Mouse (Mus musculus) G1E (cell line): ENCODE data around the gene Bnip1. TPM values are rescaled to one million over a fixed set of nuclear protein-coding genes. Genes with fewer than 3 reads are reported as not detected.

Experiments used
- ATAC-seq: 2 replicates; pipeline ENCODE4 v1.8.0; 2016; ENCODE audit warnings: mild to moderate bottlenecking; ENCODE audit not compliant: insufficient number of reproducible peaks, poor library complexity, low FRiP score, severe bottlenecking; ENCODE audit errors: extremely low read depth
- DNase-seq: peaks from one replicate; pipeline ENCODE4 v3.0.0; 2012; ENCODE audit warnings: low spot score
- H3K27me3 ChIP-seq: 2 replicates; pipeline ENCODE4 v1.6.1; 2012; ENCODE audit warnings: mild to moderate bottlenecking, low read length, inconsistent platforms; ENCODE audit not compliant: insufficient read depth
- H3K36me3 ChIP-seq: replicated peaks from 2 replicates; pipeline ENCODE3; 2012; ENCODE audit warnings: mild to moderate bottlenecking, inconsistent platforms
- H3K4me1 ChIP-seq: 2 replicates; pipeline ENCODE4 v1.6.1; 2012; ENCODE audit warnings: low read depth, low read length, inconsistent platforms, mixed read lengths; ENCODE audit not compliant: insufficient read depth
- H3K4me3 ChIP-seq: 2 replicates; pipeline ENCODE4 v1.5.1; 2012; ENCODE audit warnings: low read depth, mild to moderate bottlenecking, inconsistent platforms, low read length, moderate library complexity, mixed read lengths
- H3K9me3 ChIP-seq: replicated peaks from 2 replicates; pipeline ENCODE4 v1.6.1; 2012; ENCODE audit warnings: inconsistent platforms
- CTCF ChIP-seq: IDR thresholded peaks from 2 replicates; pipeline ENCODE4 v1.5.1; 2012; ENCODE audit warnings: low read depth, low read length, inconsistent platforms, mixed read lengths
- GATA1 ChIP-seq: IDR thresholded peaks from 2 replicates; pipeline ENCODE4 v1.6.1; 2012; ENCODE audit warnings: borderline replicate concordance, low read length, inconsistent platforms, mixed read lengths
- GATA2 ChIP-seq: IDR thresholded peaks from 2 replicates; pipeline ENCODE4 v1.6.1; 2012; ENCODE audit warnings: low read depth, low read length, inconsistent platforms, borderline replicate concordance
- POLR2AphosphoS5 ChIP-seq: IDR thresholded peaks from 2 replicates; pipeline ENCODE4 v1.6.1; 2012; ENCODE audit warnings: low read depth, low read length, inconsistent platforms; ENCODE audit not compliant: insufficient replicate concordance
- TAL1 ChIP-seq: conservative IDR thresholded peaks from 2 replicates; pipeline ENCODE4 v1.6.1; 2012; ENCODE audit warnings: low read depth, low read length, inconsistent platforms, mixed read lengths
- polyA plus RNA-seq: library from polyadenylated mRNA; stranded (reverse); fragments of >175 nt; gene quantifications from 2 replicates; pipeline ENCODE4 v1.2.3, GENCODE M21; 2012
- total RNA-seq, 2 experiments: library from RNA; stranded (forward) in 1 of 2; stranded (reverse) in 1 of 2; fragments of 200-1000 nt in 1 of 2; fragments of >200 nt in 1 of 2; fragmentation: Nextera tagmentation in 1 of 2; gene quantifications; 2 replicates each; pipeline ENCODE4 v1.2.3; 2014 to 2017

Gene Bnip1
- total and polyA plus RNA-seq, 3 experiments, result 32.1 to 55.9 (median 42.2) TPM

GRCm38 (mm10) chr17:26791580-26791979, 10.7 kb downstream of the Bnip1 start:
- Histone ChIP-seq H3K9me3 (no peaks in the 10 kb centered on the region), H3K27me3 (no peaks in the 10 kb centered on the region), H3K36me3 (peaks cover 70% of the 10 kb centered on the region), H3K4me3 (no peak overlapping the region), H3K4me1 (peaks cover 24% of the 10 kb centered on the region)
- ATAC-seq (no peak), DNase-seq (no peak)
- TF ChIP-seq GATA2 (no peak), POLR2AphosphoS5 (no peak), GATA1 (no peak), TAL1 (no peak), CTCF (no peak)

DNA sequence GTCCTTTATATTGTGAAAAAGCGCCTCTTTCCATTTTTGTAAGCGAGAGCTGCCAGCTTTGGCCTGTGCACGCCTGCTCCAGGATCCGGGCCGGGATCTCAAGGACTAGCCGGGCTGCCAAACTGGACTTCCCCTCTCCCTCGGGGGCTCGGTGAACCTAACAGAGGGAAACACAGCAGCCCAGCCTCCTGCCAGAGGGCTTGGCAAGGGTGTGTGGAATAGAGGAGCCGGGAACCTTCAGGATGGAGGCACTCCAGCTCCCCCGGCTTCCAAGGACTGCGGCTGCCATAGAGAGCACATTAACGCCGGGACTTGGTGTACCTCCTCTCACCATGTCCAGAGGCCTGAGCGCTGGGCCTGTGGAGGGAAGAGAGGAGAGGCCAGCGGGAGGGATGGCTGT, 11.2 kb downstream of the Bnip1 start:
- H3K36me3 ChIP-seq, result peaks cover 65% of the 10 kb centered on the region

GRCm38 (mm10) chr17:26793068-26793765, 12.4 kb downstream of the Bnip1 start:
- H3K27me3 ChIP-seq, result peaks cover 6% of the 10 kb centered on the region; the same call in 1 of the 2 replicates
- peaks cover 20% of the 10 kb centered on the region for H3K4me1 ChIP-seq
- DNase-seq, result no peak
- H3K36me3 ChIP-seq, result peaks cover 56% of the 10 kb centered on the region
- TF ChIP-seq POLR2AphosphoS5 (0 out of 2 replicates have a peak, but pooled peaks have one; percentile 35), TAL1 (no peak)
- no peak for ATAC-seq
- H3K9me3 ChIP-seq, result no peaks in the 10 kb centered on the region
- H3K4me3 ChIP-seq, result no peak overlapping the region

More for the DNA sequence above, 11.2 kb downstream of the Bnip1 start:
- Histone ChIP-seq H3K27me3 (no peaks in the 10 kb centered on the region), H3K9me3 (no peaks in the 10 kb centered on the region), H3K4me3 (no peak overlapping the region), H3K4me1 (peaks cover 20% of the 10 kb centered on the region)
- ATAC-seq, result no peak
- no peak for DNase-seq
- no peak for TF ChIP-seq CTCF
- TF ChIP-seq GATA1, result no peak
- TF ChIP-seq POLR2AphosphoS5, result no peak
- TF ChIP-seq TAL1, result no peak
- no peak for TF ChIP-seq GATA2

GRCm38 (mm10) chr17:26794744-26795143, 13.9 kb downstream of the Bnip1 start:
- peak; percentile 31 for DNase-seq
- TF ChIP-seq CTCF (peak; percentile 57; the same call in 1 of the 2 replicates), POLR2AphosphoS5 (no peak), GATA1 (no peak)
- peaks cover 17% of the 10 kb centered on the region for H3K4me1 ChIP-seq
- H3K36me3 ChIP-seq, result peaks cover 40% of the 10 kb centered on the region
- no peak overlapping the region for H3K4me3 ChIP-seq
- peaks cover 11% of the 10 kb centered on the region for H3K27me3 ChIP-seq
- ATAC-seq, result no peak
- H3K9me3 ChIP-seq, result no peaks in the 10 kb centered on the region

GRCm38 (mm10) chr17:26795386-26795785, 14.5 kb downstream of the Bnip1 start:
- Histone ChIP-seq H3K9me3 (no peaks in the 10 kb centered on the region), H3K27me3 (peaks cover 14% of the 10 kb centered on the region), H3K4me3 (no peak overlapping the region), H3K4me1 (peaks cover 17% of the 10 kb centered on the region), H3K36me3 (peaks cover 34% of the 10 kb centered on the region)
- ATAC-seq (no peak), DNase-seq (no peak)
- TF ChIP-seq POLR2AphosphoS5, result no peak
- TF ChIP-seq CTCF, result no peak
- TF ChIP-seq GATA2, result no peak
- TF ChIP-seq TAL1, result no peak
- TF ChIP-seq GATA1, result no peak

- DNase-seq, result no peak
- Histone ChIP-seq H3K9me3 (no peaks in the 10 kb centered on the region), H3K4me3 (no peak overlapping the region), H3K4me1 (peaks cover 12% of the 10 kb centered on the region), H3K36me3 (peaks cover 12% of the 10 kb centered on the region), H3K27me3 (peaks cover 14% of the 10 kb centered on the region)
- TF ChIP-seq POLR2AphosphoS5 (no peak), TAL1 (no peak), CTCF (no peak), GATA1 (no peak), GATA2 (no peak)
- ATAC-seq, result no peak
Measured at GRCm38 (mm10) chr17:26797379-26798128, 16.7 kb downstream of the Bnip1 start.
